Mouse (Mus musculus) intestine, postnatal 0 days (tissue): ENCODE data around the gene Olfr1124. TPM values are rescaled to one million over a fixed set of nuclear protein-coding genes. Genes with fewer than 3 reads are reported as not detected.
"Not testable (repeated sequence)": the region's sequence is repeated elsewhere in the genome, so short reads cannot be mapped to it uniquely, and the experiment has no call there.

ENCODE experiments used
- ATAC-seq: fragments of 200-750 bp; cut with Nextera tagmentation; 2 replicates; pipeline ENCODE4 v1.8.0; 2017; ENCODE audit warnings: mild to moderate bottlenecking, moderate TSS enrichment, moderate library complexity
- H3K27ac ChIP-seq: fragments of 300-500 bp; sonication (generic); 2 replicates; pipeline ENCODE4 v1.5.1; 2014; ENCODE audit warnings: mild to moderate bottlenecking, low read depth, low read length, moderate library complexity
- H3K27me3 ChIP-seq: fragments of 300-500 bp; sonication (generic); replicated peaks from 2 replicates; pipeline ENCODE4 v1.6.1; 2014; ENCODE audit warnings: low read length, mixed read lengths; ENCODE audit not compliant: control insufficient read depth, insufficient read depth
- H3K36me3 ChIP-seq: fragments of 300-500 bp; sonication (generic); 2 replicates; pipeline ENCODE4 v1.6.1; 2014; ENCODE audit warnings: mild to moderate bottlenecking, moderate library complexity; ENCODE audit not compliant: control insufficient read depth, insufficient read depth
- H3K4me1 ChIP-seq: fragments of 300-500 bp; sonication (generic); replicated peaks from 2 replicates; pipeline ENCODE4 v1.6.1; 2014; ENCODE audit warnings: antibody characterized with exemption, low read length, mixed read lengths; ENCODE audit not compliant: control insufficient read depth, insufficient read depth
- H3K4me2 ChIP-seq: fragments of 300-500 bp; sonication (generic); replicated peaks from 2 replicates; pipeline ENCODE4 v1.6.1; 2014; ENCODE audit warnings: low read depth, mild to moderate bottlenecking, moderate library complexity
- H3K4me3 ChIP-seq: fragments of 300-500 bp; sonication (generic); 2 replicates; pipeline ENCODE4 v1.5.1; 2014; ENCODE audit warnings: low read depth, low read length
- H3K9ac ChIP-seq: fragments of 300-500 bp; sonication (generic); 2 replicates; pipeline ENCODE4 v1.6.1; 2014; ENCODE audit warnings: mild to moderate bottlenecking, low read depth, low read length
- H3K9me3 ChIP-seq: fragments of 300-500 bp; sonication (generic); 2 replicates; pipeline ENCODE4 v1.6.1; 2016; ENCODE audit warnings: mixed run types; ENCODE audit not compliant: control insufficient read depth
- CTCF ChIP-seq: sonication (generic); IDR thresholded peaks from 2 replicates; pipeline ENCODE4 v1.5.1; 2016; ENCODE audit warnings: low read depth, mild to moderate bottlenecking, control low read depth, antibody characterized with exemption, moderate library complexity
- WGBS: fragments of 180-500 bp; shearing (Covaris S2); extraction: QIAGEN DNeasy Blood & Tissue Kit; methylation state at CpG from one replicate; pipeline ENCODE4 v1.1.7; 2014; 5-methylcytosine and 5-hydroxymethylcytosine counted together
- polyA plus RNA-seq: library from polyadenylated mRNA; unstranded; fragments of >200 nt; fragmentation: Nextera tagmentation; extraction: Ambion mirVana; gene quantifications from 2 replicates; pipeline ENCODE4 v1.2.1, GENCODE M21; 2015

Gene Olfr1124
- not detected in 2 replicates for polyA plus RNA-seq

DNA sequence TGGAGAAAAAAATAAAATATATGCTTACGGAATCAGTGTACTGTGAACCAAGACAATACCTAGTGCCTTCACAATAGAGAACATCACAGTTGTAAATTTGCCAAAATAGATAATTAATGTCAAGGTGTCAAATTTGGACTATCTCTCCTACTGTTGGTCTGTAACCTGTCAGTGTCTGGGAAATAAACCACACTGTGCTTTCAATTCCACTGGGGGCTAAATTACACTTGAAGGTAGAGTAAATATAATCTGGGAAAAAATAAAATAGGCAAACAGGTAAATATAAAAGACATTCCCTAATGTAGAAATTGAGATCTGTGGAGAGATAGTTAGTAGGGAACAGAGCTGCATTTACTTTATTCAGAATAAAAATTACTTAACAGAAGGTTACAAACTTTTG, at the start of gene Olfr1124:
Gene Olfr1124, plus strand, starts transcription at position 301 of the 400 bp plus-strand sequence.
- TF ChIP-seq CTCF: no peak
- Histone ChIP-seq H3K9ac (no peak within 1 kb of the TSS), H3K36me3 (no peaks in the 10 kb centered on the region), H3K4me2 (no peak within 1 kb of the TSS), H3K9me3 (no peaks in the 10 kb centered on the region), H3K27me3 (no peaks in the 10 kb centered on the region), H3K4me3 (no peak within 1 kb of the TSS), H3K27ac (no peak within 1 kb of the TSS), H3K4me1 (no peaks in the 10 kb centered on the region)
- WGBS: 93% methylated on average over 1 of the region's 1 CpGs
- no peak for ATAC-seq

GRCm38 (mm10) chr2:87383935-87384334, 46.1 kb upstream of the Olfr1124 start:
- no peak overlapping the region for H3K4me2 ChIP-seq
- no peaks in the 10 kb centered on the region for H3K4me1 ChIP-seq
- no peaks in the 10 kb centered on the region for H3K36me3 ChIP-seq
- no peak for TF ChIP-seq CTCF
- WGBS: 74% methylated on average over 2 of the region's 2 CpGs
- no peaks in the 10 kb centered on the region for H3K27me3 ChIP-seq
- H3K9me3 ChIP-seq: no peaks in the 10 kb centered on the region
- H3K9ac ChIP-seq: no peak overlapping the region
- H3K27ac ChIP-seq: no peak overlapping the region
- ATAC-seq: no peak
- H3K4me3 ChIP-seq: no peak overlapping the region

DNA sequence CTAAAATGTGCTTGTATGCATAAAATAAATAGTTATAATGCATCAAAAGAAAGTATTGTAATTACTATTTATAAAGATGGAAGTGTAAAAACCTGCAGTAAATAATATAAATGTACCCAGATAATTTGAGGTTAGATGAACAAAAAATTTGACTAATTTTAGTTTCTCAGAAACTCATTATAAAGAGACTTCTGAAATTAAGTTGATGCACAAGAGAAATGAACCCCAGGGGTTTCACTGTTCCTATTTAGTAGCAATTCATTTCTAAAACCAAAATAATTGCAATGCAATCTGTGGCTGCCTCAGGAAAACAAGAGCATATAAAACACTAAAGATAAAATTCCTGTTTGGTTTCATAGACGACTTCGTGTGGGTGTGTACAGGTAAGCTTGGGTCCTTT, 44.5 kb upstream of the Olfr1124 start, which contains the start of gene Olfr1122:
Gene Olfr1122, plus strand, starts transcription at position 301 of the 400 bp plus-strand sequence.
- H3K36me3 ChIP-seq: no peaks in the 10 kb centered on the region
- H3K9me3 ChIP-seq: no peaks in the 10 kb centered on the region
- no peak within 1 kb of the TSS for H3K4me3 ChIP-seq
- ATAC-seq: no peak
- H3K4me2 ChIP-seq: no peak within 1 kb of the TSS
- no peaks in the 10 kb centered on the region for H3K4me1 ChIP-seq
- H3K27me3 ChIP-seq: no peaks in the 10 kb centered on the region
- H3K27ac ChIP-seq: no peak within 1 kb of the TSS
- no peak for TF ChIP-seq CTCF
- H3K9ac ChIP-seq: no peak within 1 kb of the TSS
- 65% methylated on average over 2 of the region's 2 CpGs for WGBS

- H3K4me3 ChIP-seq, ATAC-seq, H3K9ac ChIP-seq, H3K36me3 ChIP-seq, H3K4me1 ChIP-seq, H3K27me3 ChIP-seq, H3K27ac ChIP-seq, H3K9me3 ChIP-seq, H3K4me2 ChIP-seq: not testable (repeated sequence)
- WGBS: 85% methylated on average over 5 of the region's 5 CpGs
Observed at GRCm38 (mm10) chr2:87393605-87394004, 36.5 kb upstream of the Olfr1124 start.

DNA sequence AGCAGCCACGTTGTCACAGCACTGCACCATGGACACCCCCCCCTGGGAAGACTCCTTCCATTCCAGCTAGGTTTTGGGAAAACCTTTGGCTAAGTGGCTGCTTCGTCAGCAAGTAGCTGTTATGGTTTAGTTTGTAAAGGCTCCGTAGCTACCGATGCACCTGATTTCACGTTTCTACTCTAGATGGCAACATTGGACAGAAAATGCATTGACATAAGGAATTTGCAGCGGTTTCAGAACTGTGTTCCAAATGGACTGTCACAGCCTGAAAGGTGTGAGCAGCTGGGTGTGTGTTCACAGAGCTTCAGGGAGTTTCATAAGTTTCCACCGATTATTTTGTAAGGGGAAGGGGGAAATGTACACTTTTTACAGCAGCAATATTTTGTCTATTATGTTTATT, 35.4 kb upstream of the Olfr1124 start:
- H3K4me2 ChIP-seq, H3K4me3 ChIP-seq, ATAC-seq, H3K36me3 ChIP-seq, H3K9me3 ChIP-seq, H3K27me3 ChIP-seq, H3K4me1 ChIP-seq, H3K9ac ChIP-seq, H3K27ac ChIP-seq: not testable (repeated sequence)
- 76% methylated on average over 7 of the region's 7 CpGs for WGBS

GRCm38 (mm10) chr2:87416335-87416734, 13.7 kb upstream of the Olfr1124 start, which contains the start of gene Olfr1123:
TSS of gene Olfr1123 (plus strand) at chr2:87416635.
- TF ChIP-seq CTCF: no peak
- 76% methylated on average over 1 of the region's 1 CpGs for WGBS
- Histone ChIP-seq H3K27me3 (no peaks in the 10 kb centered on the region), H3K4me1 (no peaks in the 10 kb centered on the region), H3K27ac (no peak within 1 kb of the TSS), H3K9ac (no peak within 1 kb of the TSS), H3K4me3 (no peak within 1 kb of the TSS), H3K36me3 (no peaks in the 10 kb centered on the region), H3K9me3 (no peaks in the 10 kb centered on the region), H3K4me2 (no peak within 1 kb of the TSS)
- no peak for ATAC-seq

DNA sequence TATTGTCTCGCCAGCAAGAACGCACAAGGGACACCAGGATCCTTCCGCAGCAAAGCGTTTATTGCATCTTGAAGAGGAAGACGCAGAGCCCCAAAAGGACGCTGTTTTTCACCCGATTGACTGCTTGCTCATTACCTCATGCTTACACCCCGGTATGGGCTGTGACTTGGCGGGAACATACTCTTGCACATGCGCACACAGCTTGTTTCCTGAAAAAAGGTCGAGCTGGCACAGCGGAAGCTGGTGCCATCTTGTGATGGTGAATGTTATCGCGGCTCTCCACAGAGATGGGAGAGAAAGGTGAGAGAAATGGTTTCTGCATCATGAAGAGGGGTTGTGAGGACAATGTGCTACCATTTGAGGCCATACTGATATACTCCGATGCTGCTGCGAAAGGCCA, 7.7 kb downstream of the Olfr1124 start:
- no peak overlapping the region for H3K4me3 ChIP-seq
- no peaks in the 10 kb centered on the region for H3K27me3 ChIP-seq
- 88% methylated on average over 16 of the region's 16 CpGs for WGBS
- H3K4me1 ChIP-seq: no peaks in the 10 kb centered on the region
- H3K4me2 ChIP-seq: no peak overlapping the region
- no peaks in the 10 kb centered on the region for H3K9me3 ChIP-seq
- no peak overlapping the region for H3K27ac ChIP-seq
- H3K36me3 ChIP-seq: no peaks in the 10 kb centered on the region
- ATAC-seq: no peak
- TF ChIP-seq CTCF: no peak
- H3K9ac ChIP-seq: no peak overlapping the region
